Mouse (Mus musculus): Measurements from ENCODE around the gene Mxi1. TPM values are rescaled to one million over a fixed set of nuclear protein-coding genes. Genes with fewer than 3 reads are reported as not detected.

Gene Mxi1
- polyA plus RNA-seq, 1 experiment, result 36.5 TPM

DNA sequence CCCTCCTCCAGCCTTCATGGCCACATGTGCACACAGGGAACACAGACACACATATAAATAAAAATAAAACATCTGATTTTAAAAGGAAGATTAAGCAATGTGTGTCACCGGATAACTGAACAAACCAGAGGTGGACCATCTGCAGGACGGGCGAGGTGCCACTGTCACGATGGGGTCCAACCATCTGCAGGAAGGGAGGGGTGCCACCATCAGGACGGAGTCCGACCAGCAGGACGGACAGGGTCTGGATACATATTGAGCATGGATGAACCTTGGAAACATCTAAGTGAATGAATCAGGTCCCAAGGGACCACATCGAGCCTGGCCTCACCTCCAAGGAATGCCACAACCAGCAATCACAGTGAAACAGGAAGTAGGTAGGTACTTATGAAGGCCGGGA lies 43.0 kb upstream of the Mxi1 start:
- Histone ChIP-seq H3K9me3 (replicated peaks; ENCODE audit: control insufficient read depth, insufficient read depth, low read length, poor library complexity, severe bottlenecking) (no peaks in the 10 kb centered on the region), H3K4me1 (ENCODE audit: control insufficient read depth, insufficient read depth, low read length) (no peaks in the 10 kb centered on the region), H3K4me3 (ENCODE audit: low read depth, low read length) (no peak overlapping the region), H3K36me3 (ENCODE audit: control insufficient read depth, insufficient read depth, low read length, poor library complexity, severe bottlenecking) (no peaks in the 10 kb centered on the region), H3K27me3 (ENCODE audit: control insufficient read depth, insufficient read depth, low read length, poor library complexity, severe bottlenecking) (no peaks in the 10 kb centered on the region), H3K27ac (ENCODE audit: insufficient read depth, low read length) (no peak overlapping the region), H3K9ac (ENCODE audit: low read depth, poor library complexity, severe bottlenecking) (no peak overlapping the region)
- no peak for TF ChIP-seq POLR2A (IDR thresholded peaks at IDR 0.05; ENCODE audit: insufficient read depth, low read length)
- TF ChIP-seq CTCF (IDR thresholded peaks at IDR 0.05; ENCODE audit: low read depth, low read length), result no peak
- no peak for TF ChIP-seq EP300 (IDR thresholded peaks at IDR 0.05; ENCODE audit: insufficient read depth, low read depth, low read length)

DNA sequence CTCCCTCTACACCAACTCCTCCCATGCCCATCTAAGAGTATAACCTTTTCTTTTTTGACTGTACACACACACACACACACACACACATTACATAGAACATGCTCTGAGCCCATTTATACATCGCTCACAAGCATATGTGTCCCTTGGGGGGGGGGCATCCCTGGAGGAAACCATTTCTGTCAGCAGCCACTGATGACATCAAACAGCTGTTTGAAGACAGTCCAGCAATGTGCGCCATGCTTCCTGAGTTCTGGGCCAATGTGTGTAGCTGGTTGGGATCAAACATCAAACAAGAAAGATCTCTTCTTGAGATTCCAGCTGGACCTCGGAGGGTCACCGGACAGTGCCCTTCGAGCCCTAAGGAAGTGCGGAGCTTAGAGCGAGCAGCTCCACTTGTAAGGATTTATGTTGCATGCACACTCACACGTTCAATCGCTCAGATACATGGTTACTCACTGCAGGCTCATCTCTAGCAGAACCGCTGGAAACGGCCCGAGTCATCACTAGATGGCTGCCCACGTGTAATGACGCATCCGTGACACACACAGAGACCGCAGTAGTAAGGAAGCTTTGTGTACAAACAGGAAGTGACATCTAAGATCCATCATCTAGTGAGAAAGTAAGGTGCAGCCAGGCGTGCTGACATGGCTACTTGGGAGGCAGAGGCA lies 37.1 kb upstream of the Mxi1 start:
- H3K9ac ChIP-seq (ENCODE audit: low read depth, poor library complexity, severe bottlenecking), result no peak overlapping the region
- no peaks in the 10 kb centered on the region for H3K36me3 ChIP-seq (ENCODE audit: control insufficient read depth, insufficient read depth, low read length, poor library complexity, severe bottlenecking)
- no peaks in the 10 kb centered on the region for H3K27me3 ChIP-seq (ENCODE audit: control insufficient read depth, insufficient read depth, low read length, poor library complexity, severe bottlenecking)
- H3K4me3 ChIP-seq (ENCODE audit: low read depth, low read length), result no peak overlapping the region
- H3K4me1 ChIP-seq (ENCODE audit: control insufficient read depth, insufficient read depth, low read length), result no peaks in the 10 kb centered on the region
- no peak overlapping the region for H3K27ac ChIP-seq (ENCODE audit: insufficient read depth, low read length)
- no peak for TF ChIP-seq POLR2A (IDR thresholded peaks at IDR 0.05; ENCODE audit: insufficient read depth, low read length)
- no peak for TF ChIP-seq CTCF (IDR thresholded peaks at IDR 0.05; ENCODE audit: low read depth, low read length)
- TF ChIP-seq EP300 (IDR thresholded peaks at IDR 0.05; ENCODE audit: insufficient read depth, low read depth, low read length), result no peak
- H3K9me3 ChIP-seq (replicated peaks; ENCODE audit: control insufficient read depth, insufficient read depth, low read length, poor library complexity, severe bottlenecking), result no peaks in the 10 kb centered on the region

DNA sequence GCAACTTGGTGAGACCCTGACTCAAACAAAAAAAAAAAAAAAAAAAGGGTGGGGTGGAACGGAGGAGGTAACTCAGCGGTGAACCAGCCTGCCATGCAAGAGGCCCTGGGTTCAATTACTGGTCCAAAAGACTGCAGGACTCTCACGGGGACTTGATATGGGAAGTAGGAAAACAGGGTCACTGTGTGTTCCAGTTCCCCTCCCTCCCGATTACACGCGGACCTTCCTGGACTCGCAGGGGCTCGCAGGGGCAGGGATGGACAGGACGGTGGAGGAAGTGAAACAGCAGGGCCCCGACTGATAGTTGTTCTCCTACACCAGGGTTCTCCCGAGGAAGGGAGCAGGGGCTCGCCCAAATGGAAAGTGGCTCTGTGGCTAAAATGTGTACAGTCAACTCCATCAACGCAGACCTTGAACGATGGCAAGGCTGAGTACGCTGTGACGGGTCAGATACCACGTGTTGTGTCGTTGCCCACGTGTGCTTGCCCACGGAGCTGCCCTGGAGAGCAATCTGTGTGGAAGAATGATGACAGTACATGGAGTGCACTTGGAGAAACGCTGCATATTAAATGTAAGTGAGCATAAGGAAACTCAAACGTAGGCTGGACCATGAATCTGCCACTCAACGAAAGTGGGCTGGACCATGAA lies 36.4 kb upstream of the Mxi1 start:
- TF ChIP-seq CTCF (IDR thresholded peaks at IDR 0.05; ENCODE audit: low read depth, low read length), result no peak
- no peak for TF ChIP-seq EP300 (IDR thresholded peaks at IDR 0.05; ENCODE audit: insufficient read depth, low read depth, low read length)
- TF ChIP-seq POLR2A (IDR thresholded peaks at IDR 0.05; ENCODE audit: insufficient read depth, low read length), result no peak

DNA sequence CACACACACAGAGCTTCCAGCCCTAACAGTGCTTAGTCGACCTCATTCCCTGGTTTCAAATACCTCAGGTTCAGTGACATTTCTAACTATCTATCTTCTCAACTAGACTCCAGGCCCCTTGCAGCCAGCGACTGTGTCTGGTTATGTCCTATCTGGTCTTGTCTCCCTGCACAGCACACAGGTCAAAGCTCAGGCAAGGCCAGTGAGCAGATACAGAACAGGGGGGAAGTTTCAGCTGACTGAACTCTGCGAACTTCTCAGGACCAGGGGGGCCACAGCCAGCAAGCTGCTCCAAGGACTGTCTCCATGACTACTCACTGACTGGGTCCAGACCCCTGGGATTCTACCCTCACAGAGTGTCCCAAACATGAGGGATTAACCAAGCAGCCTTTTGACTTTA lies 35.1 kb upstream of the Mxi1 start:
- no peaks in the 10 kb centered on the region for H3K9me3 ChIP-seq (replicated peaks; ENCODE audit: control insufficient read depth, insufficient read depth, low read length, poor library complexity, severe bottlenecking)
- H3K4me3 ChIP-seq (ENCODE audit: low read depth, low read length), result no peak overlapping the region
- no peaks in the 10 kb centered on the region for H3K4me1 ChIP-seq (ENCODE audit: control insufficient read depth, insufficient read depth, low read length)
- no peak overlapping the region for H3K9ac ChIP-seq (ENCODE audit: low read depth, poor library complexity, severe bottlenecking)
- no peak for TF ChIP-seq EP300 (IDR thresholded peaks at IDR 0.05; ENCODE audit: insufficient read depth, low read depth, low read length)
- TF ChIP-seq POLR2A (IDR thresholded peaks at IDR 0.05; ENCODE audit: insufficient read depth, low read length), result no peak
- TF ChIP-seq CTCF (IDR thresholded peaks at IDR 0.05; ENCODE audit: low read depth, low read length), result no peak
- H3K27ac ChIP-seq (ENCODE audit: insufficient read depth, low read length), result no peak overlapping the region
- H3K36me3 ChIP-seq (ENCODE audit: control insufficient read depth, insufficient read depth, low read length, poor library complexity, severe bottlenecking), result no peaks in the 10 kb centered on the region
- H3K27me3 ChIP-seq (ENCODE audit: control insufficient read depth, insufficient read depth, low read length, poor library complexity, severe bottlenecking), result no peaks in the 10 kb centered on the region

More for the DNA sequence above, 36.4 kb upstream of the Mxi1 start:
- H3K4me1 ChIP-seq (ENCODE audit: control insufficient read depth, insufficient read depth, low read length), result no peaks in the 10 kb centered on the region
- H3K27me3 ChIP-seq (ENCODE audit: control insufficient read depth, insufficient read depth, low read length, poor library complexity, severe bottlenecking), result no peaks in the 10 kb centered on the region
- no peak overlapping the region for H3K9ac ChIP-seq (ENCODE audit: low read depth, poor library complexity, severe bottlenecking)
- H3K4me3 ChIP-seq (ENCODE audit: low read depth, low read length), result no peak overlapping the region
- H3K27ac ChIP-seq (ENCODE audit: insufficient read depth, low read length), result no peak overlapping the region
- H3K36me3 ChIP-seq (ENCODE audit: control insufficient read depth, insufficient read depth, low read length, poor library complexity, severe bottlenecking), result no peaks in the 10 kb centered on the region
- H3K9me3 ChIP-seq (replicated peaks; ENCODE audit: control insufficient read depth, insufficient read depth, low read length, poor library complexity, severe bottlenecking), result no peaks in the 10 kb centered on the region

DNA sequence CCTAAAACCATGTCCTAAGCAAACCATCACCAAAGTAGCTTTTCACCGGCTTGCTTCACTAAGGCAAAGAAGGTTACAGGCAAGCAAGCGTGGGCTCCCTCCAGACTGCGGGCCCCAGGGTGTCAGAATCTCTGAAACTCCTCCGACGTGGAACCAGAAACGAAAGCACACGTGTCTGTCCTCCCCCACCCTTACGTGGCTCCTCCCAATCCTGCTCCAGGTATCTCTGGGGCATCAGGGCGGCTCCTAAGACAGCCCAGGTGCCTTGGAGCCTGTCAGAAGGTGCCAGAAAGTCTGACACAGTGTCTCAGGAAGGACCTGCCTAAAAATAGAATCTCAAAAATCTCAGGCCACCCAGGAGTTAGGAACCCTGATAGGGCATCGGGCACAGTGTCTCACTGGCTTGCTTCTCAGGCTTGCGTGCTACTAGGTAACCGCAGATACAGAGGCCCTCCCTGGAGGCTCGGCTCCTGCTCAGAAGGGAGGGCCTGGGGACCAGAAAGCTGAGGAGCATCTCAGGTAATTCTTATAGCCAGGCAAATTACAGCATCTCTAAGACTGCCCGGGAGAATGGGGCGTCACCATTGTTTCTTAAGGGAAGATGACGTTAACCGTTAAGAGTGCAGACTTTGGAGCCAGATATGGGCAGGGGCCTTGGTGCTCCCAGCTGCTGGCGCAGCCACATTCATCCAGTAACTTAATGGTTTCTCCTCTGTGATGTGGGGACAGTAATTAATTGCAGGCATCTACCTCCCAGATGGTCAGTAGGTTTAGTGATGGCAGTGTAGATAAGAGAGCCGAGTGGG lies 33.2 kb upstream of the Mxi1 start:
- H3K9ac ChIP-seq (ENCODE audit: low read depth, poor library complexity, severe bottlenecking), result no peak overlapping the region
- TF ChIP-seq EP300 (IDR thresholded peaks at IDR 0.05; ENCODE audit: insufficient read depth, low read depth, low read length) (no peak), POLR2A (IDR thresholded peaks at IDR 0.05; ENCODE audit: insufficient read depth, low read length) (no peak), CTCF (IDR thresholded peaks at IDR 0.05; ENCODE audit: low read depth, low read length) (no peak)
- H3K4me3 ChIP-seq (ENCODE audit: low read depth, low read length), result no peak overlapping the region
- H3K9me3 ChIP-seq (replicated peaks; ENCODE audit: control insufficient read depth, insufficient read depth, low read length, poor library complexity, severe bottlenecking), result no peaks in the 10 kb centered on the region
- H3K4me1 ChIP-seq (ENCODE audit: control insufficient read depth, insufficient read depth, low read length), result peaks cover 2% of the 10 kb centered on the region
- no peaks in the 10 kb centered on the region for H3K27me3 ChIP-seq (ENCODE audit: control insufficient read depth, insufficient read depth, low read length, poor library complexity, severe bottlenecking)
- no peaks in the 10 kb centered on the region for H3K36me3 ChIP-seq (ENCODE audit: control insufficient read depth, insufficient read depth, low read length, poor library complexity, severe bottlenecking)
- H3K27ac ChIP-seq (ENCODE audit: insufficient read depth, low read length), result no peak overlapping the region
